Mouse (Mus musculus) embryonic facial prominence, embryonic 14.5 days (tissue): Measurements from ENCODE around the gene Lsp1. TPM values are rescaled to one million over a fixed set of nuclear protein-coding genes. Genes with fewer than 3 reads are reported as not detected.

ENCODE experiments used
- ATAC-seq: fragments of 200-750 bp; cut with Nextera tagmentation; 2 replicates; pipeline ENCODE4 v1.8.0; 2017; ENCODE audit warnings: low read depth, moderate number of reproducible peaks, moderate TSS enrichment
- DNase-seq: peaks from one replicate; pipeline ENCODE4 v3.0.0-alpha.2; 2015; ENCODE audit warnings: low spot score
- H3K27ac ChIP-seq: fragments of 300-500 bp; sonication (generic); replicated peaks from 2 replicates; pipeline ENCODE4 v1.5.1; 2014; ENCODE audit warnings: low read depth, mild to moderate bottlenecking, low read length, moderate library complexity
- H3K27me3 ChIP-seq: fragments of 300-500 bp; sonication (generic); replicated peaks from 2 replicates; pipeline ENCODE4 v1.6.1; 2014; ENCODE audit warnings: low read length; ENCODE audit not compliant: control insufficient read depth, insufficient read depth
- H3K36me3 ChIP-seq: fragments of 300-500 bp; sonication (generic); 2 replicates; pipeline ENCODE4 v1.6.1; 2014; ENCODE audit warnings: low read length, mixed read lengths; ENCODE audit not compliant: control insufficient read depth, insufficient read depth
- H3K4me1 ChIP-seq: fragments of 300-500 bp; sonication (generic); 2 replicates; pipeline ENCODE4 v1.6.1; 2014; ENCODE audit warnings: antibody characterized with exemption, low read length; ENCODE audit not compliant: control insufficient read depth, insufficient read depth
- H3K4me2 ChIP-seq: fragments of 300-500 bp; sonication (generic); 2 replicates; pipeline ENCODE4 v1.6.1; 2014; ENCODE audit warnings: low read depth, mild to moderate bottlenecking, low read length, moderate library complexity, mixed read lengths
- H3K4me3 ChIP-seq: fragments of 300-500 bp; sonication (generic); 2 replicates; pipeline ENCODE4 v1.5.1; 2014; ENCODE audit warnings: low read depth, mild to moderate bottlenecking, low read length
- H3K9ac ChIP-seq: fragments of 300-500 bp; sonication (generic); 2 replicates; pipeline ENCODE4 v1.6.1; 2014; ENCODE audit warnings: low read depth, mild to moderate bottlenecking, low read length, moderate library complexity, mixed read lengths
- H3K9me3 ChIP-seq: fragments of 300-500 bp; sonication (generic); 2 replicates; pipeline ENCODE4 v1.6.1; 2016; ENCODE audit warnings: low read length; ENCODE audit not compliant: control insufficient read depth
- whole genome bisulfite sequencing: fragments of 180-500 bp; shearing (Covaris S2); extraction: QIAGEN DNeasy Blood & Tissue Kit; methylation state at CpG from one replicate; pipeline ENCODE4 v1.1.7; 2014; 5-methylcytosine and 5-hydroxymethylcytosine counted together
- polyA plus RNA-seq: library from polyadenylated mRNA; unstranded; fragments of >200 nt; fragmentation: Nextera tagmentation; extraction: Ambion mirVana; gene quantifications from 2 replicates; pipeline ENCODE4 v1.2.1, GENCODE M21; 2014

Gene Lsp1
- polyA plus RNA-seq, 1 experiment from 2014 or later = 42.6 TPM

DNA sequence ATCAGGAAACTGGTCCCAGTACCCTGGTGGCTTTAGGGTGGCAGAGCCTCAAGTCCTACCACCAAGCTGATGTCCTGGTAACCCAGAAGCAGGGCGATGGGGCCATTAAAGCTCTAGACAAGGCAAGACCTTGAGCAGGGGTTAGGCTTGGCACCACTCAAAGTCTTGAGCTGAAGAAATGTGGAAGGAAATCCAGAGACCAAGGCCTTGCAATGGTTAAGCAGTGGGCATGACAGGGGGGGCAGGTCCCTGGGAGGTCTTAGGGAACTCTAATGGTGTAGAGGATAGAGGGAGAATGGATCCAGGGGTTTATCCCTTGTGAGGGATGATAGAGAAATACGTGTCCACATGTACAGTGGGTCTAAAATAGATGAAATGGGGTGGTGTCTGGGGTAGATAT is 12.9 kb downstream of the Lsp1 start:
- WGBS = 94% methylated on average over 2 of the region's 2 CpGs
- DNase-seq (no peak), ATAC-seq (no peak)
- Histone ChIP-seq H3K4me3 (no peak overlapping the region), H3K4me2 (no peak overlapping the region), H3K36me3 (no peaks in the 10 kb centered on the region), H3K27me3 (no peaks in the 10 kb centered on the region), H3K27ac (no peak overlapping the region), H3K9me3 (no peaks in the 10 kb centered on the region), H3K4me1 (peaks cover 32% of the 10 kb centered on the region), H3K9ac (no peak overlapping the region)

DNA sequence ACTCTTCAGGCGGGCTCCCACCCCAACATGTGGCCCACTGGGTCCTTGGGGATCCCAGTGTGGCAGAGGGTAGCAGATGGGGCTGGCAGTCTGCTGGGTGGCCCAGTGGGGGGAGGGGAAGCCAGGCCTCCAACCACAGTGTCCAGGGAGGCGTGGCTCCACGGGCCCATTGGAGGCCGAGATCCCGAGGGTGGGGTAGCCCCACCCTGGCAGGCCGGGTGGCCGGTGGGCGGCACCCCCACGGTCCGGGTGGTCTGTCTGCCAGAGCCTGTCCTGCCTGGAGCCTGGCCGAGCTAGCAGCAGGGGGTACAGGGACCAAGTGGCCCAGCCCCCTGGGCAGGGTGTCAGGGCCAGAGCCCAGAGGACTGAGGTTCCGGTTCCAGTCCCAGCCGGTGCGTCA is 14.2 kb downstream of the Lsp1 start:
- 87% methylated on average over 4 of the region's 14 CpGs for WGBS
- peaks cover 29% of the 10 kb centered on the region for H3K4me1 ChIP-seq
- no peaks in the 10 kb centered on the region for H3K27me3 ChIP-seq
- ATAC-seq = no peak; the same call in 1 of the 2 replicates
- no peaks in the 10 kb centered on the region for H3K9me3 ChIP-seq
- DNase-seq = no peak
- H3K9ac ChIP-seq = peak overlapping the region; percentile 20; the same call in 1 of the 2 replicates
- H3K4me3 ChIP-seq = no peak overlapping the region
- no peak overlapping the region for H3K27ac ChIP-seq
- H3K36me3 ChIP-seq = no peaks in the 10 kb centered on the region
- no peak overlapping the region for H3K4me2 ChIP-seq

GRCm38 (mm10) chr7:142475641-142476040 is 15.0 kb downstream of the Lsp1 start:
- ATAC-seq (no peak), DNase-seq (no peak)
- 68% methylated on average over 7 of the region's 7 CpGs for WGBS
- no peak overlapping the region for H3K27ac ChIP-seq
- H3K4me2 ChIP-seq = no peak overlapping the region
- no peak overlapping the region; the same call in 1 of the 2 replicates for H3K9ac ChIP-seq
- peaks cover 26% of the 10 kb centered on the region for H3K4me1 ChIP-seq
- no peaks in the 10 kb centered on the region for H3K9me3 ChIP-seq
- no peaks in the 10 kb centered on the region for H3K27me3 ChIP-seq
- H3K4me3 ChIP-seq = no peak overlapping the region
- no peaks in the 10 kb centered on the region for H3K36me3 ChIP-seq

DNA sequence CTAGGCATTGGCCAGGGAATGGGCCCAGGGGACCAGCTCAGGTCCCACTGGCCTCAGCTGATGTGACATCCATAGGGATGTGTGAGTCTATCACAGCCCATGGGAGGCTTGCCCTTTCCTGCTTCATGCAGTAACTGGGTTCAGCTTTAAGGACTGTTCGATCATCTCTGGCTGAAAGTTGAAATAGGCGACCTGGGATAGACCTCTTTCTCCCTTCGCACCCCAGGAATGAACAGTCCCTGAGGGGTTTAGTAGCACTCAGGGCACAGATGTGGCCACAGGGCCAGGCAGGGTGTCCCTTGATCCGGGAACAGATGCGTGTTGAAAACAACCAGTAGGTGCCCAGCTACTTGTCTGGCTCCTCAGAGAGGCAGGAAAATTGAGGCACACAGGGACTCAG is 15.7 kb downstream of the Lsp1 start:
- WGBS = 83% methylated on average over 5 of the region's 5 CpGs
- no peaks in the 10 kb centered on the region for H3K36me3 ChIP-seq
- peaks cover 25% of the 10 kb centered on the region for H3K4me1 ChIP-seq
- H3K9ac ChIP-seq = no peak overlapping the region
- no peak overlapping the region for H3K4me3 ChIP-seq
- H3K4me2 ChIP-seq = no peak overlapping the region
- no peaks in the 10 kb centered on the region for H3K27me3 ChIP-seq
- H3K27ac ChIP-seq = no peak overlapping the region
- no peaks in the 10 kb centered on the region for H3K9me3 ChIP-seq
- no peak for ATAC-seq
- DNase-seq = no peak

DNA sequence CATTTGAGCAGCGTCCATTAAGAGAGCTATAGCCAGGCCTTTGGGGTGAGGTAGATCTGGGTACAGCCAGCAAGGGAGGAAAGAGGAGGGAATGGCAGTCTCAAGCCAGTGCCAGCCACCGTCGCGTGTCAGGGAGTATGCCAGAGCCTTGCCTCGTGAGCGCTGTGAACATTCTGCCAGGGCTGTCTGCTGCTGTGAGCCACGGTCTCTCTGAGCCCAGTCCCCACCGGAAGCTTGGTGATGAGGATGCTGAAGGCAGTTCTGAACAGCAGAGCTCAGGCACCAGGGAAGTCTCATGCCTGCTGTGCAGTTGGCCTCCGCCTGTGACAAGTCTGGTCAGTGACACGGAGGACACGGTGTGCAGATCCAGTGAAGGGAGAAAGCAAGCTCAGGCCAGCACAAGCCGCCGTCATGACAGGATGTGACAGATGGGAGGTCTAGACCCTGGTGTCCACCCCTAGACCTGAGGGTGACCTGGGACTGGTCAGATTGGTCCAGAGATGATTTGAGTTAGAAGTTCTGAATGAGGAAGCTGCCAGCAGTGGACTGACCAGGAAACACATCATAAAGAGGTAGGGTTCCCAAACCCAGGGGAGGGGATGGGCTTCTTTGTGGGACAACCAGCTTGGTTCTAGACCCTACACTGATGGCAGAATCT is 16.3 kb downstream of the Lsp1 start:
- no peaks in the 10 kb centered on the region for H3K9me3 ChIP-seq
- no peaks in the 10 kb centered on the region for H3K27me3 ChIP-seq
- WGBS = 91% methylated on average over 11 of the region's 13 CpGs
- H3K4me1 ChIP-seq = peaks cover 25% of the 10 kb centered on the region
- DNase-seq = no peak
- H3K4me3 ChIP-seq = no peak overlapping the region
- H3K4me2 ChIP-seq = no peak overlapping the region
- no peak overlapping the region for H3K27ac ChIP-seq
- H3K36me3 ChIP-seq = no peaks in the 10 kb centered on the region
- no peak for ATAC-seq
- no peak overlapping the region for H3K9ac ChIP-seq

GRCm38 (mm10) chr7:142478001-142478400 is 17.4 kb downstream of the Lsp1 start:
- Histone ChIP-seq H3K9ac (no peak overlapping the region), H3K4me3 (no peak overlapping the region), H3K4me2 (no peak overlapping the region), H3K27me3 (no peaks in the 10 kb centered on the region), H3K27ac (no peak overlapping the region; the same call in 1 of the 2 replicates), H3K9me3 (no peaks in the 10 kb centered on the region), H3K36me3 (no peaks in the 10 kb centered on the region), H3K4me1 (peaks cover 26% of the 10 kb centered on the region)
- no peak for ATAC-seq
- no peak for DNase-seq
- 84% methylated on average over 6 of the region's 6 CpGs for WGBS

DNA sequence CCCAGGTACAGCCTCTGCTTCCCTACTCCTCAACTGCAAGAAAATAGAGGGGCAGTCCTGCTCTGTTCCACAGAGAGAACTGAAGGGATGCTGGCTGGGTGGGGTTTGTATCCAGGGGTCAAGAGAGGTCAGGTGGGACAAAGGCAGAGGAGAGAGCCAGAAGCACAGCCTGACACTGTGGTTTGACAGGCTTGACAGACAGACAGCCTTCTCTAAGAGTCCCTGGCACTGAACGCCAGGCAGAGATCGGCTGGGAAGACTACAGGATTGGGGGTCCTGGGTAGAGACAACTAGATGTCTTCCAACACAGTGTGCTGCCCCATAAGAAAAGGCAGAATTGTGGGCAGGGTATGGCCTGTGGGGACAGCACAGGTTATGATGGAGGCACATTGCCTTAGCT is 18.0 kb downstream of the Lsp1 start:
- H3K4me1 ChIP-seq = peaks cover 32% of the 10 kb centered on the region
- H3K27me3 ChIP-seq = no peaks in the 10 kb centered on the region
- no peaks in the 10 kb centered on the region for H3K36me3 ChIP-seq
- no peak overlapping the region for H3K4me3 ChIP-seq
- no peak overlapping the region; the same call in none of the 2 replicates for H3K27ac ChIP-seq
- no peak overlapping the region for H3K4me2 ChIP-seq
- ATAC-seq (no peak), DNase-seq (no peak)
- H3K9ac ChIP-seq = no peak overlapping the region
- 85% methylated on average over 2 of the region's 2 CpGs for WGBS
- H3K9me3 ChIP-seq = no peaks in the 10 kb centered on the region

DNA sequence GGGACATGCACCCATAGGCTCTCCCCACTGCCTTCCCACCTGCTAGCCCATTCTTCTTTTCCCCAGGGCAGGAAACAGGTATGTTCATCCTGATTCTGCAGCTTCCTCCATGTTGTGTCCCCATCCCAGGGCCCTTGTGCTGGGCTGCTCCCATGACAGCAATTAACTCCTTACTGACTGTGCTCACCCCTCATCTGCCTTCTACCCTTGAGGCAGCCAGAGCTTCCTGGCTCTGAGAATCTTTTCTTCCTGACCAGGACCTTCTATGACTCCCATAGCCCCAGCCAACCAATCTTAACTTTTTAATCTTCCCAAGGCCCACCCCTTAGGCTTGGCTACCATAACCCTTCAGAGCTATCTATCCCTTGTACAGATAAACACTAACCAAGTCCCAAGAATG is 18.7 kb downstream of the Lsp1 start:
- Histone ChIP-seq H3K4me1 (peaks cover 35% of the 10 kb centered on the region), H3K27me3 (no peaks in the 10 kb centered on the region), H3K27ac (no peak overlapping the region), H3K9me3 (no peaks in the 10 kb centered on the region), H3K9ac (no peak overlapping the region), H3K36me3 (no peaks in the 10 kb centered on the region), H3K4me2 (no peak overlapping the region), H3K4me3 (no peak overlapping the region)
- no peak for ATAC-seq
- no peak for DNase-seq

- Histone ChIP-seq H3K9ac (no peak overlapping the region), H3K36me3 (no peaks in the 10 kb centered on the region), H3K4me2 (no peak overlapping the region), H3K27me3 (no peaks in the 10 kb centered on the region), H3K27ac (peak overlapping the region; percentile 98; the same call in 1 of the 2 replicates), H3K4me1 (peaks cover 35% of the 10 kb centered on the region), H3K4me3 (no peak overlapping the region), H3K9me3 (no peaks in the 10 kb centered on the region)
- DNase-seq (no peak), ATAC-seq (no peak)
- 93% methylated on average over 3 of the region's 3 CpGs for WGBS
Measured at GRCm38 (mm10) chr7:142479886-142480285, 19.3 kb downstream of the Lsp1 start.
